Mouse (Mus musculus) naive thymus-derived CD4-positive, alpha-beta T cell, adult 2 months (primary cell): ENCODE results near the gene Galp.
A peak's percentile ranks its signal among the peaks of the same experiment; 100 is the strongest.
"Not testable (repeated sequence)": the region's sequence is repeated elsewhere in the genome, so short reads cannot be mapped to it uniquely, and the experiment has no call there.

Experiments
- DNase-seq: peaks from one replicate; pipeline ENCODE4 v3.0.0-alpha.2; 2011; ENCODE audit warnings: low read depth

The Galp gene

DNA sequence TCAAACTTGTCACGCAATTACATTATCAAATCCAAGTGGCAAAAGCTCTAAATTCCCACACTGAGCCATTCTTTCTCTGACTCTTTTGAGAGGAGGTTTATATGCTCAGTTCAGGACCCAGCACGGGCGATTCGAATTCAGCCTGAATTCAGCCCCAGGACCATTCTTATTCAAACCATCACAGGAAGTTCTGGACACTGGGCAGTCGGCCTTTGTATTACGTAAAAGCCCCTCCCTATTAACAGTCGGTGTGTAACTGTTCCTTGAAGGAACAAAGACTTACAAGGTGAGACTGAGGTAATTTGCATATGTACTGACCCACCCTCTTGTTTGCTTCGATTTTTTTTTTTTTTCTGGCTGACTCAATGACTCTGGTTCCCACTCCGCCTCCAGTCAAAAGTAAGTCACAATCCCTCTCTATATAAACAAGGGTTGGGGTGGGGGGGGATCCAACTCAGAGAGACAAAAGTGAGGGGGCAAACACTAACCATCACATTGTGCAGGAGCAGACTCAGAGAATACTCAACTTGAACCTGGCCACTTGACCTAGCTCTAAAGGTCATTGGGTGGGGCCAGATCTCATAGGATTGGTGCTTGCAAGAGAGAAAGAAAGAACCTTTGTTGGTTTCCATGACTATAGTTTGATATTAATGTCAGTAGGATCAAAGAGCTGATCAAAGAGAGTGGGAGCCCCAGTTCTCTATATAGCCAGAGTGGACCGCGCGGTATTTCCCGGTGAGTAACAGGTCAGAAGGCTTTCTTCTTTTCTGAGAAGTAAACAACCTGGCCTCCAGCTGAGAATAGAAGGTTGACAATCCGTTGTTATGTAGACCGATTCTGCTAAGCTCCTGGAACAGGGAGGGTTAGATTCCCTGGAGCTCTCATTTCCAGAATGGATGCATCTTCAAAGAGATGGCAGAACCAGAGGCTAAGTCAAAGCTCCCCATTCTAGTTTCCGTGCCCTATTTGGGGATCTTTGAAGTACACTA is 61.6 kb downstream of the Galp start:
- DNase-seq, result no peak

DNA sequence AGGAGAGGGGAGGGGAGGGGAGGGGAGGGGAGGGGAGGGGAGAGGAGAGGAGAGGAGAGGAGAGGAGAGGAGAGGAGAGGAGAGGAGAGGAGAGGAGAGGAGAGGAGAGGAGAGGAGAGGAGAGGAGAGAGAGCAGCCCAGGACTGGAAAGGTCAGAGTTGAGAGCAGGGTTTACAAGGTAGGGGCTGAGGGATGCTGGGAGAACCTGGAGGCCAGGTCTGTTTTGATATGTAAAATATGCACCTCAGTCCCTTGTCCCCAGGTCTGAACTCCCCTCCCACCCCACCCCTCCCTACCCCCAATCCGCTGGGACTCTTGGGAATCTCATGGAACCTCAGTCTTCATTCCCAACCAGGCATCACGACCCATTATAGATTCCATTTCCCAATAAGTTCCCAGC is 63.1 kb downstream of the Galp start:
- DNase-seq, result not testable (repeated sequence)

DNA sequence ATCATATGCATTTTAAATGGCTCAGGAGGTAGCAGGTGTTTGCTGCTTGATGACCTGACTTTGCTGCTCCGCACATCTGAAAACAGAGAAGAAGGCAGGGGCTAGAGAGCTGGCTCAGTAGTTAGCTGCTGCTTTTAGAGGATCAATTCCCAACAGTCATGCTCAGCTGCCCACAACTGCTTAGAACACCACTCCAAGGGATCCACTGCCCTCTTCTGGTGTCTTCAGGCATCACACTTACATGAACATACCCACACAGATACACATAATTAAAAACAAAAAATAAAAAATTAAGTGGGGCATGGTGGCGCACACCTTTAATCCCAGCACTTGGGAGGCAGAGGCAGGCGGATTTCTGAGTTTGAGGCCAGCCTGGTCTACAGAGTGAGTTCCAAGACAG is 65.2 kb downstream of the Galp start:
- DNase-seq, result no peak

DNA sequence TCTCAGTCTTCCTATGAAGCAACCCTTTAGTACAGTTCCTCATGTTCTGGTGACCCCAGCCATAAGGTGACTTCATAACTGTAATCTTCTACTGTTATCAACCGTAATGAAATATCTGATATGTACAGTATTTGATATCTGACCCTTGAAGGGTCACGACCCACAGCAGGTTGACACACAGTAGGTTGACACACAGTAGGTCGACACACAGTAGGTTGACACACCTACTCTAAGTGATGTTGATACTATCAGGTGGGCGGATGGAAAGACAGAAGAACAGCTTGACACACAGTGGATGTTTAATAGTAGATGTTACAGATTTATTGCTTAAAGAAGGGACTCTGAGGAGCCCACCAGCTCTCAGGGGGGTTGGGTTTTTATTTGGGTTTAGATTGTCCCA is 66.1 kb downstream of the Galp start:
- DNase-seq, result no peak

DNA sequence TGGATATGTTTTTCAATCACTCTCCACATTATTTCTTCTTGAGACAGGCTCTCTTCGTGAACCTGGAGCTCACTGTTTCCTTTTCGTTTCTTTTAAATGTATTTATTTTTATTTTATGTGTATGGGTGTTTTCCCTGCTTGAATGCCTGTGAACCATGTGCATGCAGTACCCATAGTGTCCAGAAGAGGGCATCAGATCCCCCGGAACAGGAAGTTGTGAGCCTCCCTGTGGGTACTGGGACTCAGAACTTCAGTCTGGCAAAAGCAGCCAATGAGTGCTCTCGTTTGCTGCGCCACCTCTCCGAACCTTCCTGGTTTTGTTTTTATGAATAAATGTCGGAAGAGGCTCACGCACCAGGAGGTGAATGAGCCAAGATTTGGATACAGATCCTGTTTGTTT is 68.8 kb downstream of the Galp start:
- DNase-seq, result peak; percentile 70
